Mouse (Mus musculus) embryonic facial prominence, embryonic 15.5 days (tissue): ENCODE results near the gene Gm20721. TPM values are rescaled to one million over a fixed set of nuclear protein-coding genes. Genes with fewer than 3 reads are reported as not detected.
A peak's percentile ranks its signal among the peaks of the same experiment; 100 is the strongest.

Experiments
- ATAC-seq: fragments of 200-750 bp; cut with Nextera tagmentation; 2 replicates; pipeline ENCODE4 v1.8.0; 2017; ENCODE audit warnings: low read depth, moderate TSS enrichment; ENCODE audit not compliant: insufficient number of reproducible peaks, low FRiP score, low TSS enrichment
- H3K27ac ChIP-seq: fragments of 300-500 bp; sonication (generic); replicated peaks from 2 replicates; pipeline ENCODE4 v1.5.1; 2015; ENCODE audit warnings: mild to moderate bottlenecking, inconsistent platforms
- H3K27me3 ChIP-seq: fragments of 300-500 bp; sonication (generic); 2 replicates; pipeline ENCODE4 v1.6.1; 2015; ENCODE audit warnings: inconsistent platforms
- H3K36me3 ChIP-seq: fragments of 300-500 bp; sonication (generic); 2 replicates; pipeline ENCODE4 v1.6.1; 2015; ENCODE audit warnings: mild to moderate bottlenecking, inconsistent platforms
- H3K4me1 ChIP-seq: fragments of 300-500 bp; sonication (generic); 2 replicates; pipeline ENCODE4 v1.6.1; 2015; ENCODE audit warnings: inconsistent platforms
- H3K4me2 ChIP-seq: fragments of 300-500 bp; sonication (generic); replicated peaks from 2 replicates; pipeline ENCODE4 v1.6.1; 2015; ENCODE audit warnings: mild to moderate bottlenecking, inconsistent platforms
- H3K4me3 ChIP-seq: fragments of 300-500 bp; sonication (generic); replicated peaks from 2 replicates; pipeline ENCODE4 v1.5.1; 2015; ENCODE audit warnings: mild to moderate bottlenecking, inconsistent platforms
- H3K9ac ChIP-seq: fragments of 300-500 bp; sonication (generic); 2 replicates; pipeline ENCODE4 v1.6.1; 2015; ENCODE audit warnings: inconsistent platforms
- H3K9me3 ChIP-seq: fragments of 300-500 bp; sonication (generic); replicated peaks from 2 replicates; pipeline ENCODE4 v1.6.1; 2016; ENCODE audit warnings: inconsistent platforms
- WGBS: fragments of 180-500 bp; shearing (Covaris S2); methylation state at CpG from one replicate; pipeline ENCODE4 v1.1.7; 2015; 5-methylcytosine and 5-hydroxymethylcytosine counted together
- polyA plus RNA-seq: library from polyadenylated mRNA; unstranded; fragments of >200 nt; fragmentation: Nextera tagmentation; extraction: Ambion mirVana; gene quantifications from 2 replicates; pipeline ENCODE4 v1.2.1, GENCODE M21; 2015

Gm20721 gene
- polyA plus RNA-seq, 1 experiment from 2014 or later: 26.0 TPM

DNA sequence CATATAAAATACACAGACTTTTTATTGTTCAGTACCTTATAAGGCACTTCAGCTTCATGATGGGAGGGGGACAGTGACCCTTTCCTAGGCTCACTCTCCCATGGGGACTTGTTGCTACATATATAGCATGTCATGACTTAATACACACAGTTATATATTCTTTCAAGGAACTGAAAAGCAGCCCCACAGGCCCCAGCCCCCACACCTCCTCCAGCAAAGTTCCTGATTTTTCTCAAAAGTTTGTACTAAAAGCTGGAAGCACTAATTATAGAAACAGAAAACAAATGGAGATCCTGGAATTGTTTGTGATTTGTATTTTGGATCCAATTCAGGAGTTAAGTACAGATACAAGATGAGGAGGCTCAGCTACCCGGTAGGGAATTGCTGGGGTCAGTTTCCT, 2.9 kb downstream of the Gm20721 start:
- Histone ChIP-seq H3K9ac (no peak overlapping the region), H3K4me3 (no peak overlapping the region), H3K36me3 (peaks cover 43% of the 10 kb centered on the region), H3K4me2 (peak overlapping the region; percentile 28), H3K4me1 (peaks cover 66% of the 10 kb centered on the region), H3K27ac (peak overlapping the region; percentile 80), H3K27me3 (no peaks in the 10 kb centered on the region), H3K9me3 (no peaks in the 10 kb centered on the region)
- ATAC-seq: no peak
- 19% methylated on average over 1 of the region's 1 CpGs for WGBS

DNA sequence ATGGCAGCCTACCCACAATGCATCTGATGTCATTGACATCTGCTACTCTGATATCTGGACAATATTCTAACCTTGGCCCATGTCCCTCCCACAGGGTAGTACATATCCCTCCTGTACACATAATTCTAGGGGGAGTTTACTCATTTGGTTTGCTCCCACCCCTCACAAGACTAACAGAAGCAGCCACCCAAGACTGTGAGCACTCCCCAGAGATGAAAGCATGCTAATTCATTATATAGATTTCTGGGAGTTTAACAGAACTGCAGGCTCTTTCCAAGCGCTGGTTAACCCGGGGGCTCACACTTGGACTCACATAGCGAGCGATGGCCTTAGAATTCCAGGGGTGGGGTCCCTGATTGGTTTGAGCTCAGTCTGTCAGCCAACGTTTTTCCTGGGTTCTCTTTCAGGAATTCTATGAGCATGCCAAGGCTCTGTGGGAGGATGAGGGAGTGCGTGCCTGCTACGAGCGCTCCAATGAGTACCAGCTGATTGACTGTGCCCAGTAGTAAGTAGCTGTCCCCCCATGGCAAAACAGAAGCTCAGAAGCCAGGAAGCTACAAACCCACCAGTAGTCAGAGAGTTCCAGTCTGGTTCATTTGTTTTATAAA, 3.6 kb downstream of the Gm20721 start:
- H3K9ac ChIP-seq: no peak overlapping the region
- no peaks in the 10 kb centered on the region for H3K27me3 ChIP-seq
- H3K36me3 ChIP-seq: peaks cover 43% of the 10 kb centered on the region
- H3K9me3 ChIP-seq: no peaks in the 10 kb centered on the region
- no peak for ATAC-seq
- H3K27ac ChIP-seq: peak overlapping the region; percentile 80
- 46% methylated on average over 8 of the region's 8 CpGs for WGBS
- H3K4me1 ChIP-seq: peaks cover 72% of the 10 kb centered on the region
- no peak overlapping the region for H3K4me3 ChIP-seq
- no peak overlapping the region for H3K4me2 ChIP-seq

DNA sequence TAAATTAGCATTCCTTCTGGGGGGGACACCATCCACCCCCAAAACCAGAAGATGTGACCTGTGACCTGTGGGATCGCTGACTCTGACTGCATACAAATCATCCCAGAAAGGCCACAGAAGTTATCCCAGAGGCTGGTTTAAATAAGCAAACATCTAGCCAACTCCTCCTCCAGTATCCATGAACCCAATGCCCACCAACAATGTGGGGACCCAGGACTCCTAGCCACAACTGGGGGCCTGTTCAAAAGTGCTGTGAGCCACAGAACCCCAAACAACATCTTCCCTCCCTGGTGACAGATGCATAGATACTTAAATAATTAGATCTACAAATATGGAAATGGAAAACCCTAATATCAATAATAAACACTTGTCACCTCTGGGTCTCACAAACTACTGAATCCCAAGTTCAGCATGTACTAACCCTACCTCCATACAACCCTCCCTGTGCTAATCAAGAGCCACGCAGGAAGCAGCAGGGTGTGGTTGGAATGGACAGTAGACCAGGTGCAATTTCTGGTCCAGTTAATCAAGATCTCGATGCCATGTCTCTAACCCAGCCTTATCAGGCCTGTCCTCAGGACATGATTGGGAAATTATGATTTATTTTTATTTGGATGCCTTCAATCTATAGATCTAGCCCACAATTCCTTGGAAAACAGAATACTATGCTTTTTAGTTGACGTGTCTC, 5.5 kb downstream of the Gm20721 start:
- no peak for ATAC-seq
- Histone ChIP-seq H3K9ac (no peak overlapping the region), H3K4me2 (no peak overlapping the region), H3K27me3 (no peaks in the 10 kb centered on the region), H3K36me3 (peaks cover 29% of the 10 kb centered on the region), H3K9me3 (no peaks in the 10 kb centered on the region), H3K4me3 (no peak overlapping the region), H3K27ac (no peak overlapping the region), H3K4me1 (peaks cover 91% of the 10 kb centered on the region)
- 76% methylated on average over 4 of the region's 4 CpGs for WGBS

DNA sequence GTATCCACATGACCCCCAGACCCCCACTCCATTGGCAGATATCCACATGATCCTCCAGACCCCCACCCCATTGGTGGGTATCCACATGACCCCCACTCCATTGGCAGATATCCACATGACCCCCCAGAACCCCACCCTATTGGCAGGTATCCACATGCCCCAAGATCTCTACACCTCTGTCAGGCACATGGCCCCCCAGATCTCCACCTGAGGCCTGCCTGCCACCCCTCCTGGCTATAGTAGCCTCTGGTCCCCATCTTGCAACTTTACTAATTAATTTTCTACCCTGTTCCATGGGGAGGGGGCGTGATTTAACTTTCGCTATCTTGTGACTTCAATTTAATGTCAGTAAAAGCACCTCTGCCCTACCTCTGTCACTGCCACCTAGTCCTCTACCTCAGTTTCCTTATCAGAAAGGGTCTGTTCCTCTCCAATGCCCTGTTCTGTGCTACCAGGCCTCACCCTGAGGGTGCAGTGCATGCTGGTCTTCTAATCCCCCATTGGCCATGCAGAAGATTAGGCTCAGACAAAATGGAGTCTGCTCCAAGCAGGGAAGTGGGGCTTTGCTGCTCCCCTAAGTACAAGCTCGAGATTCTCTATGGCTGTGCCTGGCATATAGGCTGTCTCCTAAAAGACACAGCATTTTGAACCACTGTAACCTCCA, 6.2 kb downstream of the Gm20721 start:
- H3K9me3 ChIP-seq: no peaks in the 10 kb centered on the region
- H3K9ac ChIP-seq: no peak overlapping the region
- H3K36me3 ChIP-seq: peaks cover 22% of the 10 kb centered on the region
- no peak for ATAC-seq
- H3K4me3 ChIP-seq: no peak overlapping the region
- H3K4me1 ChIP-seq: peaks cover 97% of the 10 kb centered on the region
- H3K4me2 ChIP-seq: no peak overlapping the region
- no peaks in the 10 kb centered on the region for H3K27me3 ChIP-seq
- 81% methylated on average over 3 of the region's 3 CpGs for WGBS
- H3K27ac ChIP-seq: 0 out of 2 replicates have a peak overlapping the region, but pooled peaks have one; percentile 4

DNA sequence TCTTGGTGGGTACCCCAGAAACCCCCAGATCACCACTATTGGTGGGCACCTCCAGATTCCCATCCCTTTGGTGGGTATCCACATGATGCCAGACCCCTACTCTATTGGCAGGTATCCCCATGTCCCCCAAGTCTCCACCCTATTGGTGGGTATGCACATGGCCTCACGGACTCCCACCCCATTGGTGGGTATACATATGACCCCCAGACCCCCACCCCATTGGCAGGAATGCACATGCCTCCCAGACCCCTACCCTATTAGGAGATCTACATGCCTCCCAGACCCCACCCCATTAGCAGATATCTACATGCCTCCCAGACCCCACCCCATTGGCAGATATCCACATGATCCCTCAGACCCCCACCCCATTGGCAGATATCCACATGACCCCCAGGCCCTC, 6.8 kb downstream of the Gm20721 start:
- WGBS: 96% methylated on average over 1 of the region's 1 CpGs
- H3K36me3 ChIP-seq: peaks cover 16% of the 10 kb centered on the region
- H3K27me3 ChIP-seq: no peaks in the 10 kb centered on the region
- no peak overlapping the region for H3K4me2 ChIP-seq
- no peak overlapping the region for H3K9ac ChIP-seq
- peaks cover 97% of the 10 kb centered on the region for H3K4me1 ChIP-seq
- ATAC-seq: peak; percentile 27; the same call in 1 of the 2 replicates
- H3K4me3 ChIP-seq: no peak overlapping the region
- H3K9me3 ChIP-seq: no peaks in the 10 kb centered on the region
- no peak overlapping the region for H3K27ac ChIP-seq

DNA sequence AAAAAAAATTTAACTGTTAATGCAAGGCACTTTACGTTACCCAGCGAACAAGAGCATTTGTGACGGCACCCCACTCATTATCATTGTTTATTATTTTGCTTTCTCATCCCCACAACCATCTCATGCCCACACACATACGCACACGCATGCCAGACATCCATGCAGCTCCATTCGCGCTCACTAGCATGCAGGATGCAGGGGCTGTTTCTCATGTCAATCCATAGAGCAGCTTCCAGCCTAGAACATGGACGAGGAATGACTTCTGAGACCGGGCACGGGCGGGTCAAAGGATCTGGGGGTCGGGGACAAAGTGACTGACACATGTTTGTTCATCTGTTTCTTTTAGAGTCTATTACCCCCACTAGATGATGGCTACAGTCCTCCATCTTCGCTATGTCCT, 9.2 kb downstream of the Gm20721 start:
- no peaks in the 10 kb centered on the region for H3K9me3 ChIP-seq

DNA sequence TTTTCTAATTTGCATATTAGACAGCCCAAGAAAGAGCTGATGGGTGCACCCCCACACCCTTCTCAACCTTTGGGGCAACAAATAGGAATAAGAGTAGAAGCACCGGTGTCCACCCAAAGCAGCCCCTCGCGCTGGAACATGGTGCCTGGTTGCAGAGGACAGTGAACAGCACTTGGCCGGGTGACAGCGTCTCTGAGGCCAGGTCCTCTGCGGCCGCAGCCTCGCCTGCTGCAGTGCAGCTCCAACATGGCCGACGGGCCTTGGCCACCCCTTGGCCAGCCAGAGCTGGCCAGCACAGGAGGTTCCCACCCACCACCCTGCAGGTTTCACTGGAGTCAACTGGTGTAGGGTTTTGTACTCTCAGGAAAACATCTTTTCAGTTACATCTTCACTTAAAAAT, 12.1 kb downstream of the Gm20721 start:
- no peak overlapping the region for H3K9ac ChIP-seq
- H3K36me3 ChIP-seq: peaks cover 8% of the 10 kb centered on the region
- peak overlapping the region; percentile 69; the same call in 1 of the 2 replicates for H3K4me2 ChIP-seq
- WGBS: 79% methylated on average over 10 of the region's 10 CpGs
- no peaks in the 10 kb centered on the region for H3K9me3 ChIP-seq
- 0 out of 2 replicates have a peak overlapping the region, but pooled peaks have one; percentile 4 for H3K27ac ChIP-seq
- no peak for ATAC-seq
- H3K4me1 ChIP-seq: peaks cover 73% of the 10 kb centered on the region
- H3K27me3 ChIP-seq: no peaks in the 10 kb centered on the region
- H3K4me3 ChIP-seq: peak overlapping the region; percentile 13; the same call in 1 of the 2 replicates

More for the DNA sequence above, 9.2 kb downstream of the Gm20721 start:
- Histone ChIP-seq H3K4me1 (peaks cover 95% of the 10 kb centered on the region), H3K9ac (no peak overlapping the region), H3K4me2 (no peak overlapping the region), H3K4me3 (no peak overlapping the region), H3K36me3 (peaks cover 16% of the 10 kb centered on the region), H3K27ac (no peak overlapping the region), H3K27me3 (no peaks in the 10 kb centered on the region)
- WGBS: 76% methylated on average over 13 of the region's 13 CpGs
- ATAC-seq: no peak

DNA sequence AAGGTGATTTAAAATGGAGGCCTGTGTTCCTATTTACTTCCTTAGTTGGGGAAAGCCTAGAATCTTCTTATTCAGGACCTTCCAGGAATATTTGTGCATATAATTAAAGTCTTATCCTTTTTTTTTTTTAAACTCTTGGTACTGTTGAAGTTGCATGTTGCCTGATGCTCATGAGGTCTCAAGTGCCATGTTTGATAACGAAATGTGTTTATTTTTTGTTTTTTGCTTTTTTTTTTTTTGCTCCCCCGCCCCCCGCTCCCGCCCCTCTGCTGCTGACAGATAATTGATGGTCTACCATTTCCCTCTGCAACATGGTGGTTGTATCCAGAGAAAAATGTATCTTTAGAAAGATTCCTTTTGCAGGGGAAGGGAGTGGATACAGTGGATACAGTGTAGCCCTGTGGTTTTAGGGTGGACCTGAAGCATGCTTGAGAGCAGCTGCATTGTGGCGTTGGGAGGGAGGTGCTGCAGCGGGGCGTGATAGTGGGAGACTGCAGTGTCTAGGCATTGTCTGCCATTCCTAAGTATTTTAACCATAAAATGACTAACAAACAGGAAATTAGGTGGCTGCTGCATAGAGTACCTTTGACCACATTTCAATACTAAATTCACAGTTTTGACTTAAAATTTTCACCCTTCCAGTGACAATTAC, 13.1 kb downstream of the Gm20721 start:
- H3K9ac ChIP-seq: no peak overlapping the region
- H3K36me3 ChIP-seq: peaks cover 8% of the 10 kb centered on the region
- H3K4me3 ChIP-seq: peak overlapping the region; percentile 98; the same call in 1 of the 2 replicates
- H3K4me2 ChIP-seq: peak overlapping the region; percentile 69
- peaks cover 68% of the 10 kb centered on the region for H3K4me1 ChIP-seq
- no peaks in the 10 kb centered on the region for H3K27me3 ChIP-seq
- H3K27ac ChIP-seq: no peak overlapping the region; the same call in 1 of the 2 replicates
- WGBS: 45% methylated on average over 7 of the region's 7 CpGs
- no peak for ATAC-seq
- no peaks in the 10 kb centered on the region for H3K9me3 ChIP-seq

DNA sequence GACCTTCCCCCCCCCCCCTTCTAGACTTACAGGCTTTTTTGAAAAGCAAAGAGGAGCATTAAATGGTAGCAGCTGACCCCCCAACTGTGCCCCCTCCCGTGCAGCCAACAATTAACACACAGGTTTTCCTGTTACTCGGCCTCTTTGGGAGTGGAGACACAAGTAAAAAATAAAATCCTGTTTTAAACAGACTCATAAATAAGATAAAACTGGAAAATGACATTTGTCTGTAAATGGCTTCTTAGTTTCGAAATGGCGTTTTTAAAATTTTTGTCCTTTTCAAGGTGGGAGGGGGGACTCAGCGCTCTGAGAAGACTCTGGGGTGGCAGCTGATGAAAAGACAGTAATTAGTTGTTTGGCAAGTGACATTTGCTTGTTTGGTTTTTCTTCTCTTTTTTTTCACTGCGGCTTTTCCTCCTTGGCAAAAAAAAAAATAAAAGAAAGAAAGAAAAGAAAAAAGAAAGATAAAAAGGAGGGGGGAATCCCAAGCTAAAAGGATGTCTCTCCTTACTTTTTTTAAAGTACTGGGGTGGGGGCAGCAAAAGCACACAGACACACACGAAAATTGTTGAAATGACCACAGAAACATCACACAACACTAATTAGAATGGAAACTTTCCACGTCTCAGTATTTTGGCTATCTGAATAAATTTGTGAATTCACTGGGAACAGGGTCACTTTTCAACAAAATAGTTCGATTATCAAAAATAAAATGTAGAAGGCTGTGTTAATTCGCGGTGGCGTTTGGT, 15.1 kb downstream of the Gm20721 start:
- Histone ChIP-seq H3K9me3 (no peaks in the 10 kb centered on the region), H3K36me3 (peaks cover 8% of the 10 kb centered on the region), H3K9ac (peak overlapping the region; percentile 100), H3K27me3 (no peaks in the 10 kb centered on the region), H3K27ac (peak overlapping the region; percentile 98), H3K4me2 (peak overlapping the region; percentile 69), H3K4me1 (peaks cover 52% of the 10 kb centered on the region), H3K4me3 (peak overlapping the region; percentile 98)
- no peak for ATAC-seq
- 13% methylated on average over 12 of the region's 12 CpGs for WGBS

DNA sequence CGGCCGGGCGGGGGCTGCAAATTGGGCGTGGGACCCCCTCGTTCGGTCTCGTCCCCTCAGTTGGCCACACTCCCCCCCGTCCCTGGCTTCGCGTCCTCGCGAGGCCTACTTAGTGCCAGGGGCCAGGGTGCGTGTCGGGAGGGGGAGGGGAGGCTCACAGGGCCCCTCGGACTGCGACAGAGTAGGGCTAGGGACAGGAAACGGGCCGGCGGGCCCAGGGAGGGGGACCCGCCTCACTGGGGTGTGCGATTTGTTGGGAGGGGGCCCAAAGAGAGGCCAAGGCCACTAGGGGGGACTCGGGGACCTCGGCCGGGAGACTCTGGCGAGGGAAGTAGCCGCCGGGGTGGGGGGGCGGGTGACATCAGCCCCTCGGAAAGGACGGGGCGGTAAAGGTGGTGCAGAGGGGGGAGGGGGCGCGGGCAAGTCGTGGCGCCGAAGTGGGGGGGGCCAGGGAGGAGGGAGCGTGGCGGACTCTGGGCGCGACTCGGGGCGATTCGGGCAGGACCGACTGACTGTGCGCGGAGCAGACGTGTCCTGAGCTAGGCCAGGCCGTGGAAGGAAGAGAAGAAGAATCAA, 15.8 kb downstream of the Gm20721 start:
- Histone ChIP-seq H3K4me3 (peak overlapping the region; percentile 98), H3K27me3 (no peaks in the 10 kb centered on the region), H3K4me2 (peak overlapping the region; percentile 69), H3K9me3 (no peaks in the 10 kb centered on the region), H3K4me1 (peaks cover 49% of the 10 kb centered on the region), H3K27ac (peak overlapping the region; percentile 98), H3K36me3 (peaks cover 8% of the 10 kb centered on the region), H3K9ac (peak overlapping the region; percentile 100)
- under 1% methylated on average over 48 of the region's 48 CpGs for WGBS
- ATAC-seq: peak; percentile 40
